Mouse (Mus musculus) liver, embryonic 13.5 days (tissue): ENCODE data around the gene Afmid. TPM values are rescaled to one million over a fixed set of nuclear protein-coding genes. Genes with fewer than 3 reads are reported as not detected.
"Not testable (repeated sequence)": the region's sequence is repeated elsewhere in the genome, so short reads cannot be mapped to it uniquely, and the experiment has no call there.

Experiments
- ATAC-seq: fragments of 200-750 bp; cut with Nextera tagmentation; 2 replicates; pipeline ENCODE4 v1.8.0; 2017; ENCODE audit warnings: low read depth, mild to moderate bottlenecking, moderate number of reproducible peaks, moderate library complexity
- DNase-seq: peaks from one replicate; pipeline ENCODE4 v3.0.0; 2022
- H3K27ac ChIP-seq: fragments of 300-500 bp; sonication (generic); 2 replicates; pipeline ENCODE4 v1.5.1; 2015; ENCODE audit warnings: moderate library complexity, mild to moderate bottlenecking, inconsistent platforms
- H3K27me3 ChIP-seq: fragments of 300-500 bp; sonication (generic); 2 replicates; pipeline ENCODE4 v1.6.1; 2015; ENCODE audit warnings: mild to moderate bottlenecking, inconsistent platforms
- H3K36me3 ChIP-seq: fragments of 300-500 bp; sonication (generic); 2 replicates; pipeline ENCODE4 v1.6.1; 2015; ENCODE audit warnings: mild to moderate bottlenecking, inconsistent platforms
- H3K4me1 ChIP-seq: fragments of 300-500 bp; sonication (generic); replicated peaks from 2 replicates; pipeline ENCODE4 v1.6.1; 2015; ENCODE audit warnings: inconsistent platforms
- H3K4me2 ChIP-seq: fragments of 300-500 bp; sonication (generic); 2 replicates; pipeline ENCODE4 v1.6.1; 2015; ENCODE audit warnings: inconsistent platforms, mild to moderate bottlenecking, moderate library complexity
- H3K4me3 ChIP-seq: fragments of 300-500 bp; sonication (generic); replicated peaks from 2 replicates; pipeline ENCODE4 v1.5.1; 2015; ENCODE audit warnings: mild to moderate bottlenecking, inconsistent platforms
- H3K9ac ChIP-seq: fragments of 300-500 bp; sonication (generic); 2 replicates; pipeline ENCODE4 v1.6.1; 2015; ENCODE audit warnings: mild to moderate bottlenecking, inconsistent platforms
- H3K9me3 ChIP-seq: fragments of 300-500 bp; sonication (generic); replicated peaks from 2 replicates; pipeline ENCODE4 v1.6.1; 2016; ENCODE audit warnings: inconsistent platforms
- WGBS: fragments of 180-500 bp; shearing (Covaris S2); methylation state at CpG from one replicate; pipeline ENCODE4 v1.1.7; 2015; ENCODE audit not compliant: insufficient replicate concordance; 5-methylcytosine and 5-hydroxymethylcytosine counted together
- polyA plus RNA-seq: library from polyadenylated mRNA; unstranded; fragments of >200 nt; fragmentation: Nextera tagmentation; extraction: Ambion mirVana; gene quantifications from 2 replicates; pipeline ENCODE4 v1.2.1, GENCODE M21; 2015

Afmid gene
- polyA plus RNA-seq, 1 experiment from 2014 or later, result 7.8 TPM

- H3K9ac ChIP-seq, result 0 out of 2 replicates have a peak overlapping the region, but pooled peaks have one; percentile 1
- H3K27ac ChIP-seq, result peak overlapping the region; percentile 87
- DNase-seq, result no peak
- H3K4me2 ChIP-seq, result no peak overlapping the region
- H3K9me3 ChIP-seq, result no peaks in the 10 kb centered on the region
- H3K4me1 ChIP-seq, result peaks cover 84% of the 10 kb centered on the region
- H3K4me3 ChIP-seq, result no peak overlapping the region
- H3K36me3 ChIP-seq, result peaks cover 88% of the 10 kb centered on the region
- no peaks in the 10 kb centered on the region for H3K27me3 ChIP-seq
- 82% methylated on average over 6 of the region's 6 CpGs for WGBS
- ATAC-seq, result no peak
Measured at GRCm38 (mm10) chr11:117814704-117815366, 10.9 kb upstream of the Afmid start.

GRCm38 (mm10) chr11:117815850-117816249 is 9.9 kb upstream of the Afmid start:
- Histone ChIP-seq H3K27ac (peak overlapping the region; percentile 87), H3K36me3 (peaks cover 98% of the 10 kb centered on the region), H3K4me1 (peaks cover 85% of the 10 kb centered on the region)
- not testable (repeated sequence) for DNase-seq, H3K27me3 ChIP-seq, H3K9me3 ChIP-seq, H3K4me3 ChIP-seq, H3K9ac ChIP-seq, H3K4me2 ChIP-seq
- 80% methylated on average over 9 of the region's 9 CpGs for WGBS
- ATAC-seq, result peak; percentile 1; the same call in 1 of the 2 replicates

- peaks cover 100% of the 10 kb centered on the region for H3K36me3 ChIP-seq
Measured at GRCm38 (mm10) chr11:117816389-117816996, 9.2 kb upstream of the Afmid start.

GRCm38 (mm10) chr11:117819095-117819494 is 6.6 kb upstream of the Afmid start:
- Histone ChIP-seq H3K27me3 (no peaks in the 10 kb centered on the region), H3K4me2 (no peak overlapping the region), H3K27ac (no peak overlapping the region), H3K9me3 (no peaks in the 10 kb centered on the region), H3K36me3 (peaks cover 100% of the 10 kb centered on the region), H3K4me1 (peaks cover 84% of the 10 kb centered on the region), H3K4me3 (no peak overlapping the region), H3K9ac (no peak overlapping the region)
- WGBS, result 83% methylated on average over 8 of the region's 8 CpGs
- ATAC-seq (no peak), DNase-seq (no peak)

More at GRCm38 (mm10) chr11:117816389-117816996, 9.2 kb upstream of the Afmid start:
- H3K9ac ChIP-seq, result no peak overlapping the region; the same call in 1 of the 2 replicates
- peaks cover 84% of the 10 kb centered on the region for H3K4me1 ChIP-seq
- ATAC-seq (no peak), DNase-seq (no peak)
- H3K4me2 ChIP-seq, result no peak overlapping the region
- peak overlapping the region; percentile 49; the same call in 1 of the 2 replicates for H3K27ac ChIP-seq
- no peaks in the 10 kb centered on the region for H3K9me3 ChIP-seq
- H3K27me3 ChIP-seq, result no peaks in the 10 kb centered on the region
- WGBS, result 86% methylated on average over 13 of the region's 13 CpGs
- H3K4me3 ChIP-seq, result no peak overlapping the region

- ATAC-seq (no peak), DNase-seq (no peak)
- WGBS, result 89% methylated on average over 7 of the region's 7 CpGs
- H3K36me3 ChIP-seq, result peaks cover 92% of the 10 kb centered on the region
- no peaks in the 10 kb centered on the region for H3K9me3 ChIP-seq
- H3K4me1 ChIP-seq, result peaks cover 81% of the 10 kb centered on the region
- H3K4me3 ChIP-seq, result no peak overlapping the region
- no peak overlapping the region for H3K27ac ChIP-seq
- no peaks in the 10 kb centered on the region for H3K27me3 ChIP-seq
- no peak overlapping the region for H3K9ac ChIP-seq
- H3K4me2 ChIP-seq, result no peak overlapping the region
Measured at GRCm38 (mm10) chr11:117820173-117820572, 5.6 kb upstream of the Afmid start.

- no peak overlapping the region for H3K4me3 ChIP-seq
- H3K4me2 ChIP-seq, result peak overlapping the region; percentile 13; the same call in 1 of the 2 replicates
- H3K27me3 ChIP-seq, result no peaks in the 10 kb centered on the region
- DNase-seq (no peak), ATAC-seq (no peak)
- H3K9ac ChIP-seq, result no peak overlapping the region; the same call in 1 of the 2 replicates
- peaks cover 75% of the 10 kb centered on the region for H3K36me3 ChIP-seq
- H3K4me1 ChIP-seq, result peaks cover 82% of the 10 kb centered on the region
- 88% methylated on average over 9 of the region's 9 CpGs for WGBS
- no peaks in the 10 kb centered on the region for H3K9me3 ChIP-seq
- no peak overlapping the region for H3K27ac ChIP-seq
Measured at GRCm38 (mm10) chr11:117821868-117822267, 3.9 kb upstream of the Afmid start.

- Histone ChIP-seq H3K4me3 (peak overlapping the region; percentile 86; the same call in 1 of the 2 replicates), H3K27me3 (no peaks in the 10 kb centered on the region), H3K27ac (peak overlapping the region; percentile 18; the same call in 1 of the 2 replicates), H3K4me1 (peaks cover 84% of the 10 kb centered on the region), H3K9me3 (no peaks in the 10 kb centered on the region), H3K9ac (peak overlapping the region; percentile 97; the same call in 1 of the 2 replicates), H3K4me2 (peak overlapping the region; percentile 96), H3K36me3 (peaks cover 66% of the 10 kb centered on the region)
- WGBS, result 87% methylated on average over 7 of the region's 7 CpGs
- ATAC-seq (no peak), DNase-seq (no peak)
Measured at GRCm38 (mm10) chr11:117822728-117823241, 2.9 kb upstream of the Afmid start.

GRCm38 (mm10) chr11:117823411-117823810 is 2.3 kb upstream of the Afmid start:
- ATAC-seq, result no peak
- Histone ChIP-seq H3K36me3 (peaks cover 60% of the 10 kb centered on the region), H3K4me3 (peak overlapping the region; percentile 86), H3K4me1 (peaks cover 85% of the 10 kb centered on the region), H3K9me3 (no peaks in the 10 kb centered on the region), H3K9ac (peak overlapping the region; percentile 97), H3K27ac (peak overlapping the region; percentile 74; the same call in 1 of the 2 replicates), H3K4me2 (peak overlapping the region; percentile 96), H3K27me3 (no peaks in the 10 kb centered on the region)
- 85% methylated on average over 6 of the region's 6 CpGs for WGBS
- DNase-seq, result no peak

- ATAC-seq (peak; percentile 57), DNase-seq (peak; percentile 75)
- Histone ChIP-seq H3K4me1 (peaks cover 89% of the 10 kb centered on the region), H3K27me3 (no peaks in the 10 kb centered on the region), H3K9ac (peak overlapping the region; percentile 97), H3K4me3 (peak overlapping the region; percentile 86), H3K27ac (peak overlapping the region; percentile 95), H3K4me2 (peak overlapping the region; percentile 96), H3K9me3 (no peaks in the 10 kb centered on the region), H3K36me3 (peaks cover 51% of the 10 kb centered on the region)
- WGBS, result 15% methylated on average over 23 of the region's 23 CpGs
Measured at GRCm38 (mm10) chr11:117824060-117824969, 1.4 kb upstream of the Afmid start.

GRCm38 (mm10) chr11:117826164-117826563 is 440 bp downstream of the Afmid start:
- no peak for ATAC-seq
- Histone ChIP-seq H3K9me3 (no peaks in the 10 kb centered on the region), H3K4me3 (peak overlapping the region; percentile 86), H3K27ac (peak overlapping the region; percentile 95), H3K9ac (peak overlapping the region; percentile 97), H3K36me3 (peaks cover 32% of the 10 kb centered on the region), H3K4me1 (peaks cover 91% of the 10 kb centered on the region), H3K4me2 (peak overlapping the region; percentile 96), H3K27me3 (no peaks in the 10 kb centered on the region)
- 34% methylated on average over 5 of the region's 5 CpGs for WGBS
- DNase-seq, result no peak
